ENCODE assay signal across 24 mouse cellular contexts in genomic region chr4:56771065-56771464, GRCm38 (mm10). TPM values are rescaled to one million over a fixed set of nuclear protein-coding genes. Genes with fewer than 3 reads are reported as not detected.
"Had no signal": no experiment of that assay in that cellular context is flagged by ENCODE, and none has a peak within 500 bp of the region (broad histone marks: within the 10 kb centered on the region; RNA-seq: fewer than 3 reads in every experiment).

No protein-coding gene starts in this region.

- H3K4me2 ChIP-seq: neural tube, embryonic 12.5 days; neural tube, embryonic 13.5 days; neural tube, embryonic 15.5 days; stomach, embryonic 15.5 days had no signal

- H3K27me3 ChIP-seq: neural tube, embryonic 12.5 days; neural tube, embryonic 13.5 days; neural tube, embryonic 15.5 days; stomach, embryonic 15.5 days had no signal

- H3K27ac ChIP-seq: neural tube, embryonic 12.5 days; neural tube, embryonic 13.5 days; neural tube, embryonic 15.5 days; stomach, embryonic 15.5 days had no signal

- H3K4me1 ChIP-seq: neural tube, embryonic 12.5 days; neural tube, embryonic 13.5 days; neural tube, embryonic 15.5 days; stomach, embryonic 15.5 days had no signal

- DNase-seq: retina, postnatal 1 day; right cerebral cortex, adult 18-20 months; right cerebral cortex, postnatal 14 days; right cerebral cortex, postnatal 25 days; right cerebral cortex, postnatal 4 days; spleen, adult 18-20 months; thymus, adult 18-20 months; thymus, adult 2 months; thymus, postnatal 14 days; thymus, postnatal 25 days; thymus, postnatal 36 days; thymus, postnatal 4 days had no signal

- H3K9ac ChIP-seq: neural tube, embryonic 12.5 days; neural tube, embryonic 13.5 days; neural tube, embryonic 15.5 days; stomach, embryonic 15.5 days had no signal

- H3K9me3 ChIP-seq: neural tube, embryonic 12.5 days; neural tube, embryonic 13.5 days; neural tube, embryonic 15.5 days; stomach, embryonic 15.5 days had no signal

- H3K4me3 ChIP-seq: neural tube, embryonic 12.5 days; neural tube, embryonic 13.5 days; neural tube, embryonic 15.5 days; stomach, embryonic 15.5 days had no signal

RNA-seq across cellular contexts. Expression of gene Actl7a, which starts 27.9 kb away (rescaled TPM):
- total RNA-seq: neutrophil, adult 5-6 weeks had no signal
- polyA plus RNA-seq: neural tube, embryonic 12.5 days; neural tube, embryonic 13.5 days; neural tube, embryonic 14.5 days; neural tube, embryonic 15.5 days; small intestine, adult 2 months; spleen, adult 2 months; stomach, embryonic 14.5 days; stomach, embryonic 15.5 days; stomach, embryonic 16.5 days; thymus, postnatal 0 days; urinary bladder, adult 2 months had no signal

RNA-seq across cellular contexts. Expression of gene Actl7b, which starts 29.8 kb away (rescaled TPM):
- polyA plus RNA-seq: neural tube, embryonic 12.5 days; neural tube, embryonic 13.5 days; neural tube, embryonic 14.5 days; neural tube, embryonic 15.5 days; small intestine, adult 2 months; spleen, adult 2 months; stomach, embryonic 14.5 days; stomach, embryonic 15.5 days; stomach, embryonic 16.5 days; thymus, postnatal 0 days; urinary bladder, adult 2 months had no signal

RNA-seq across cellular contexts. Expression of gene Gm26657, which starts 31.2 kb away (rescaled TPM):
- total RNA-seq: neutrophil, adult 5-6 weeks had no signal
- polyA plus RNA-seq: neural tube, embryonic 12.5 days; neural tube, embryonic 13.5 days; neural tube, embryonic 14.5 days; neural tube, embryonic 15.5 days; small intestine, adult 2 months; spleen, adult 2 months; stomach, embryonic 14.5 days; stomach, embryonic 15.5 days; stomach, embryonic 16.5 days; thymus, adult 2 months; thymus, postnatal 0 days; urinary bladder, adult 2 months had no signal
